Mouse (Mus musculus) right cerebral cortex, postnatal 36 days (tissue): ENCODE data around the gene Zc3h12c.

Experiments used
- DNase-seq, 2 experiments: peaks; one replicate each; pipeline ENCODE4 v3.0.0; 2022; ENCODE audit warnings: low spot score in 2 of 2, mixed read lengths in 1 of 2

Zc3h12c gene

DNA sequence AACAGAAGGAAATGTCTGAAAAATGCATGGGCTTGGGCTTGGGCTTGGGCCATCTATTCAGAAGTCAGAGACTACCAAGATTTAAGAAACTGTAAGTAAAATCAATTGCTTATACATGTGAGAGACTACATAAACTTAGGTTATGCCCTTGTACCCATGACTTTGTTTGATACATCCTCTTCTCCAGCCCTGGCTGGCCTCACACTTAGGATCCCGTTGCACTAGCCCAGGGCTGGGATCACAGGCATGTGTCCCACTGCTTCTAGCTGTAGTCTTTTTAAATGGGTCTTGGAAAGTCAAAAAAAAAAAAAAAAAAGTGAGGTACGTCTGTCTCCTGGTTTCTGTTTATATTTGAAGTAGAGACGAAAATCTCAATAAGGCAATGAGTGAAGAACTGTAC lies 1.3 kb downstream of the Zc3h12c start:
- DNase-seq = no peak

DNA sequence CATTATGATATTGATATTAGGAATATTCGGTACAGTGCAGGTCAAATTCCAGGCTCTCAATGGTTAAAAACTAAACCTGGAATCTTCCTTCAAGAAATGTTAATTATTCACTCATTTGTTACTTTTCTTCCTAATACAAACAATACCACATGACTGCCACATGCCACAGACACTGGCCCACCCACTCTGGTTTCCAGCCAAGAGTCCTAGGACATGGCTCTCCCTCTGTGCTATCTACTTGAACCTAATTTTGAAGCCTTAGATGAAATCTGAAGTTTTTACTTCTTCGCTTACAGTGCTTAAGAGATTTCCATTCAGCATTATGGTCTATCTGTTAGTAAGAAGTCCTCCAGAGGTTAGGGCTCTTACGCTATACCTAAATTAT lies 2.7 kb downstream of the Zc3h12c start:
- DNase-seq = no peak

DNA sequence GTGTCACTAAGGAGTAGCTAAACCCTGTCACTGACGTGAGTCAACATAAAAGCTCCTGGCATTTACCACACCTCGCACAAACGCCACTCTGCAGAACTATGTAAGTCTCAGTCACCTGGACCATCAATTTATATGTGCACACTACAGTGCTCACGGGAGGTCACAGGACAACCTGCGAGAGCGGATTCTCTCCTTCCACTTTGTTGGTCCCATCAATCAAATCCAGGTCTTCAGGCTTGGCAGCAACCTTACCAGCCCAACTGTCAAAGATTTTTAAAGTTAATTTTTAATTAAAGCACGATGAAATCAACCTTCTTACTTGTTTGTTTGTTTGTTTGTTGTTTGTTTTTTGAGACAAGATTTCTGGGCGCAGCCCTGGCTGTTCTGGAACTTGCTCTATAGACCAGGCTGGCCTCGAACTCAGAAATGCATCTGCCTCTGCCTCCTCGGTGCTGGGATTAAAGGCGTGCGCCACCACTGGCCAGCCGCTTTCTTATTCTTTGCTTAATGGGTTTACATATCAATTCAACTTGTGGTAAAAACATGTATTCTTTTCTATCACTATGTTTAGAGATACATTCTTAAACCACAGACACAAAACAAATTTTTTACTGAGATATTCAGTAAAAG lies 3.2 kb downstream of the Zc3h12c start:
- no peak for DNase-seq

DNA sequence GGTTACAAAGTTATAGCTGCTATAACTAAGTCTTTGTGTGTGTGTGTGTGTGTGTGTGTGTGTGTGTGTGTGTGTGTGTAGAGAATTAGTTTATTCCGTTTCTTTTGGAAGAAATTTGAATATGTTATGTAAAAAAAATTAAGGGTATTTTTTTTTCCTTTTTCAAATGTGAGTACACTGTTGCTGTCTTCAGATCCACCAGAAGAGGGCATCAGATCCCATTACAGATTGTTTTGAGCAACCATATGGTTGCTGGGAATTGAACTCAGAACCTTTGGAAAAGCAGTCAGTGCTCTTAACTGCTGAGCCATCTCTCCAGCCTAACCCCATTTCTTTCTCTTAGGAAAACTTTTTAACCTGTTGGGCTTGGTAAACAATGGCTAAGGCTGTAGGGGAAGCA lies 7.9 kb downstream of the Zc3h12c start:
- DNase-seq = no peak

DNA sequence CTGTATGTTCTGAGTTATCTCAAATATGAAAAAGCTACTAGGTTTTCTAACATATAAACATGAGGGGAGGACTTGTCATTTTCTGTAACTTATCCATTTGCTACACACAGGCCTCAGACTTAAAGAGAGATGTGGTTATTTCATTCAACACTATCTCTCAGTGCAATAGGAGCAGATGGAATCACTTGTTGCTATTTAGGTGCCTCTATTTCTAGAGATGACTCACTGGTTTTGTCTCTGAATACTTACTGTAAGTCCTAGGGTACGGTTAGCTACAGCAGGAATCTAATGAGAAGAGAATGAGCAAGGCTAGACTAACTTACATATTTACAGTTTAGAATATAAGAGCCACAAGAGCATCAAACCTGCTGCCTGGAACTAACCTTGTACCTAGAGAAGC lies 9.8 kb downstream of the Zc3h12c start:
- no peak for DNase-seq

DNA sequence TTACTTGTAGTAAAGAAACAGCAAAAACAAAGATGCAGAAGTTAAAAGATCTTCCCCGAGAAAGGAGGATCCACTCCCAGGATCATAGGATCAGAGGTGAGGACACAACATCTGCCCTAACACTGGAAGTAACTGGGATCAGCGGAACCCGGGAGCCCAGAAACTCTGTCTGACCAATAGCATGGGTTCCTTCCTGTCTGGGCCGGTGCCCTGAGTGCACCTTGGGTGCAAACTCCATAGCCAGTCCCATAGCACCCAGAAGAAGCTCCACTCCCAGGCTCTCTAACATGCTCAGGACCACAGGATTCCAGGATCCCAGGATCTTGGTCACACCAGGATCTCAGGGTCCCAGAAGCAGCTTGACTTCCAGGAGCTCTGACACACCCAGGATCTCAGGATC lies 13.0 kb downstream of the Zc3h12c start:
- no peak for DNase-seq

DNA sequence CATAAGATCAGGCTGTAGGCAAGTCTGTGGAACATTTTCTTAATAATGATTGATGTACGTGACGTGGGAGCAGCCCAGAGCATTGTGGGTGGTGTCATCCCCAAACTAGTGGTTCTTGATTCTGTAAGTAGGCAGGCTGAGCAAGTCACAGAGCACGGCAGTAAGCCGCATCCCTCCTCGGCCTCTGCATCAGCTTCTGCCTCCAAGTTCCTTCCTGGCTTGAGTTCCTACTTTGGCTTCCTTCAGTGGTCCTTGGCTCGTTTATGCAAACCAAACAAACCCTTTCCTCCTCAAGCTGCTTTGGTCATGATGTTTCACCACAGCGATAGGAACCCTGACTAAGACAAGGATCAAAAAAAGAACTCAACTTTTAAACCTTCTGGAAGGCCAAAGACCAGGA lies 14.1 kb downstream of the Zc3h12c start:
- DNase-seq = no peak

DNA sequence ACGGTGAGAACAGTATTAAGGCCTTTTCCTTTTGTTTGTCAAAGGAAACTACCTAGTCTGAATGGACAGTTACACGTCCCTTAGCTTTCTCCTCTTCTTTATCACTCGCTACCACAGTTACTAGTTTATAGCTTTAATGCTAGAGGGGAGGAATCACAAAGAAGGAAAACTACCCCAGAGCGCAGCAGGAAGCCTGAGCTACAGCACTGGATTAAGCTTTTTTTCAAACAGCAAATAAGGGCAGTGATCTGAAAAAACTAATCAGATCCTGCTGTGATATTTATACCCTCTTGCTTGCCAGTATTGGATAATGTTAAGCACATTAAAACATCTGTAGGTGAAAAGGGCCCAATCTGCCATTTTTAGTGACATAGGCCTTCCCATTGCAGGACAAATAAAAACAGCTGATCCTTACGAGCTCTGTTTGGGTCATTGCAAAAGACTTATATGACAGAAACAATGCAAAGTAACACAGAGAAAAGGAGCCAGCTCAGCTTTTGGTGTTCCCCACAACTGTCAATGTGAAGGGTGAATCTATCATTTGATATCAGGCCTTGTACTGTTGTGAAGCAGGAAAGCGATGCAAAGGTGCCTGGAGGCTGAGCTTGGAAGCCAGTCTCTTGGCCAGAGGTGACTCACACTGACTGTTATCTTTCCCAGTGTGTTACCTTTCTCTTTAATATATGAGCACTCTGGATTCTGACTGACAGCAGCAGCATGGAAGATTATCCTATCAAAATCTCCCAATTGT lies 16.1 kb downstream of the Zc3h12c start:
- DNase-seq = no peak

DNA sequence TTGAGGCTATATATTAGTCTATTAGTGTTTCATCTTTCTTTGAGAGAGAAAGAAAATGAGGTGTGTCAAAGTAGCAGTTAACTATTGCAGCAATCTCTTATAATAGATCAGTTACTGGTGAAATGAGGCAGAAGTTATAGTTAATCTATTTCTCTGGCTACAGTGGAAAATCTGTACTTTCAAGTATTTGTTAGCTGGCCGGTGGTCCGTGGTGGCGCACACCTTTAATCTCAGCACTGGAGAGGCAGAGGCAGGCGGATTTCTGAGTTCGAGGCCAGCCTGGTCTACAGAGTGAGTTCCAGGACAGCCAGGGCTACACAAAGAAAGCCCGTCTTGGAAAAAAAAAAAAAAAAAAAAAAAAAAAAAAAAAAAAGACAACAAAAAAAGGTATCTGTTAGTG lies 18.6 kb downstream of the Zc3h12c start:
- DNase-seq = no peak

DNA sequence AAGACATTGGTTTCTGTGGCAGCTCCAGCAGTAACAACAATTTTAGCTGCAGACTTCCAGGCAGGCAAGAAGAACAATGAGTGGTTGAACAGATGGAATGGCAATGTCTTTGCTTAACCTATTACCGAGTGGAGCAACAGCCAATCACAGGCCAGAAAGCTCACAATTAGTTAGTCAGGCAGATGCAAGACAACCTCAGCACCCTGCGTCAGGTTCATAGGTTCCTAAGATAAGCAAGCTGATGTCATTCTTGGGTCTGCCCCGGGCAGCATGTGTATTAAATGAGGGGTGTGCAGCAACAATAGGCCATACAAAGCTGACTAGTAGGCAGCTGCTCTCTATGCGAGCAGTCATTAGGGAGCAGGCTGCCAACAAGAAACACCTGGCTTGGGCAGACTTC lies 19.1 kb downstream of the Zc3h12c start:
- DNase-seq = no peak

DNA sequence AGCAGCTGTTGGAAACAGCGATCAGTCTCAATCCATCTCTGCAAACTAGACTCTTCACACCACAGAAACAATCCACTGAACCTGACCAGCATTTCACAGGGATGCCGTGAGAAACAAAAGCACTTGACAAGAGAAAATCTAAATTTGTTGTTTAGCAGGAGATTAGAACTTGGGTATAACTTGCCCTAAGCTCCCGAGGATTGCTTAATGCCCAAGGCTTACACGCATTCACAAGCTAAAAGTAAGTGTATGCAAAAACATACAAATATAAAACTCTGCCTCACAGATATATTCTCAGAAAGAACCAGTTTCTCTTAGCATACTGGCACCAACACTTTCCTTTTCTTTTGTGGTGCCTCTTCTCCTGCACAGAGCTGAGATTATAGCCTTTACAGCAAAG lies 19.5 kb downstream of the Zc3h12c start:
- no peak for DNase-seq

DNA sequence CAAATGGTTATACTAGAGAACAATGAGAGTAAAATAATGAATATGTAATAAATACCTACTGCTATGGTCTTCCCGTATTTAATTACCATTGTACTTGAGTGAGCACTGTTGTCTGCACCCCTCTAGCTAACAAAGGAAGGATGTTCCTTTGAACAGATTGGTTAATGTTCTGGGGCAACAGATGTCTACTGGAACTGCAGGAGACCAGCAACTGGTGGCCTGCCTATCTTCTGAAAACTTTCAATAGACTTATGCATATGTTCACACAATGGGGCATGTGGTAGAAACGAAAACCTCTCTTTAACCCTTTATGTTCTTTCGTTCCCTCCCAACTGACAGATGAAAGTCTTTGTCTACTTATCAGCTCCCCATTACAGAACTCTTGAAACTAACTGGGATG lies 20.1 kb downstream of the Zc3h12c start:
- DNase-seq = no peak

DNA sequence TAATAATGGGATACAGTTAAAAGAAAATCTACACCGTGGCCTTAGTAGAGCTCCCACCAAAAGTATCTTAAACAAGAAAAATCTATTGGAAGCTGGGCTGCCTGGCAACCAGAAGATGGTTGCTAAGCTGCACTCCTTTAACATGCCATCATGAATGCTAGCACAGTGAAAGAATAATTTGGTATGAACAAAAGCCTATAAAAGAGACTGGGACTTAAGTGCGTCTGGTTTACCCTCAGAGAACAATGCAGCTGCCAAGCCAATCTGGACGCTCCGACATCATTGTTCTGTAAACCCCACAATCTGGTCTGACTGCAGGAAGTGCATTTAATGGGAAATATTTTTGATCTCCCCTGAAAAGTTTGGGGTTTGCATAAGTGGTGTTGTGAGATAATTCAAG lies 22.1 kb downstream of the Zc3h12c start:
- no peak for DNase-seq

DNA sequence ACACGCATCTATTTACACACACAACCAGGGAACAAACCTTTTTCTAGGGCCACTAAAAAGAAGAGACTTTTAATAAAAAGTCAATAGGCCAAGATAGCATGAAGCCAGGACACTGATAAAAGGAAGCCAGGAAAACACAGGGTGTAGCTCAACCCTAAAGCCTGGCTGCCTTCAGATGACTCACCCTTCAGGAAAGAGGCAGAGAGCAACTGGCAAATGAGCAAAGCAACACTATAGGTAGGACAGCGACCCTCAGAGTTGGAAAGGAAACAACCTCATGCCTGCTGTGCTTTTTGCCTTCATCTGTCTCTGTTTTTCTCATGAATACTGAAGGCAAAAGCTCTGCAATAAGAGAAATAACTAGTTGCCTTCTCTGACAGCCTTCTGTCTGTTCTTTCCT lies 35.6 kb downstream of the Zc3h12c start:
- no peak for DNase-seq

DNA sequence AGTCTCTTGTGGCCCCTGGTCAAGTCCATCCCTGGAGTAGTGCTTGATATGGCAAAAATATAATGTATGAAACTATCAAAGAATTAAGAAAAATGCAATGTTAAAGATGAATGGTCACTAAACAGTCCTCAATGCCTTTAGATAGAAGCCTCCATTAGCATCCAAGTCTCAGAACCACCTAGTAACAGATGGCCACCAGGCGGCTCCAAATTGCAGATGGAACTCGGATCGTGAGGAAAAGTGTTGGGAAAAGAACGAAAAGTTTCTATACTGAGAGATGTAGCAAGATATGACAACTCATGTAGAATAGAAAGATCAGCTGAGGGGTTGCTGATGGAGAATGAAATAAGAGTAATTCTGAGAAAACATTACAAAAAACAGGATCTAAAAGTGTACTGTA lies 38.0 kb downstream of the Zc3h12c start:
- no peak for DNase-seq

DNA sequence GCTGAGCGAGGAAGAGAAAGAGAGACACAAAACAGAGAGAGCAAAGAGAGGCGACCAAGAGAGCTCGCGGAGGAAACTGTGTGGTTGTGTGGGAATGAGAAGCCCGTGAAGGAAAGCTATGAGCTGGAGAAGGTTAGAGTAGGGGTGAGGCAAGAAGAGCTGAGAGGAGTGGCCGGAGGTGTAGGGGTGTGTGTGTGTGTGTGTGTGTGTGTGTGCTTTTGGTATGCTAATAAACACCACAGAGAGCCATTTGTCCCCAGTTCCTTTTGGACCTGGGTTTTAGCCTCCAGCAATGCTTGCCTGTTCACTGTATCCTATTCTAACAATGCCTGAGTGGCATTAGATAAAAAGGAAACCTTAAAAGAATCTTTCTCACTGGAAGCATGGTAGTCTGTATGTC lies 43.1 kb downstream of the Zc3h12c start:
- no peak for DNase-seq

DNA sequence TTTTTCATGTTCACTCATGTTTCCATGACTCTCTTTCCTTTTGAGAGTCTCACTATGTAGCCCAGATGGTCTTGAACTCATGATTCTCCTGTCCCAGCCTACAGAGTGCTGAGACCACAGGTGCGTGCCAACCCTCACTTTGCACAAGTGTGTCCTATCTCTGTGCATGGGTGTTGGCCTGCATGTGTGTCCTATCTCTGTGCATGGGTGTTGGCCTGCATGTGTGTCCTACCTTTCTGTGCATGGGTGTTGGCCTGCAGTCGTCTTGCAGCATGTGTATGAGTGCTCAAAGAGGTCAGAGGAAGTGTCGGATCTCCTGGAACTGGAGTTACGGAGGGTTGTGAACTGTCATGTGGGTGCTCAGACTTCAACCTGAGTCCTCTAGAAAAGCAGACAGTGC lies 49.2 kb downstream of the Zc3h12c start:
- no peak for DNase-seq

DNA sequence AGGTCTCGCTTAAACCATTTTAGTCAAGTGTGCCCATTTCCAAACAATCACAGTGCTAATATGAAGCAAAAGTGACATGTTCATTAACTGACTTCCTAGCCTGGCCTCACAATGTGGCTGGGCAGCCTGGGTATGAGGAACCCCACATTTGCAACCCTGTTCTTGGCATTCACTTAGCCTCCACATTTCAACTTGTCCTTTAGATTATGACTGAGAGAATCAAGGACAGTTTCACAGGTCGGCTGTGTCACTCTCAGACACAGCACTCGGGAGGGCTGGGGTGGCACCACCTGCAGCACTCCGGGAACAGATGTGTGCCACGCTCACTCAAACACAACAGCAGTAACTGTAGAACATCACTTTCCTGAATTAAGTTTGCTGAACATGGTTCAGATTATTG lies 55.3 kb downstream of the Zc3h12c start:
- DNase-seq = no peak

DNA sequence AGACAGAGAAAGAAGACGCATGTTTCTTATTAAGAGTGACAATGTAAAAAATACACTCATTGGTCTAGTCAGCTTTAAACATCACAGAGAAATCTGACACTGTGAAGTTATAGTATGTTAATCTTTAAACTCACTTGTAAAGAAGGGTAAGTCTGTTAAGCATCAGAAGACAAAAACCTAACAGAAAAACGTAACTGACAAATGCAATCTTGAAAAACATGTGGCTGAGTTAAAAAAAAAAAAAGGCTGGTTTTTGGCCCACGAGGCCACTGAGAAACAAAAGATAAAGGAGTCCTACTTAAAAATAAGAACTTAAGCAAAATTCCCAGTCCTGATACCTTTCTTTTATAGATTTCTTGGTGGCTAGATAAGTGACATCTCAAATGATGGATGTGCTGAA lies 57.6 kb downstream of the Zc3h12c start:
- DNase-seq = no peak

DNA sequence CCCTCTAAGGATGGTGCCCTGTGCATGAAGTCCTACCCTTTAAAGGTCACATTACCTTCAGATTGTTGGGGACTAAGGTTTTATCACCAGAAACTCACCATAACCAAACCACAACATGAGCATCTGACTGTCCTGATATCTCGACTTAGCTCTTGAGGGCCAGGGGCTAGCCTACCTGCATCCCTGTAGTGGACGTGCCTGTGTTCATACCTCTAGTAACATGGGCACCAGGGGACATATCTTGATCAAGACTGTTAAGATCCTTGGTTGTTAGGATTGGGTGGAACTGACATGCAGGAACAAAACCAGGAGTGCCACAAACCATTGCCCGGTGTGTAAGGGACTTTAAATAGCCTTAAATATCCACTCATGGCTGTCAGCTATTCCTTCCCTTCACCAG lies 61.2 kb downstream of the Zc3h12c start:
- DNase-seq = no peak

DNA sequence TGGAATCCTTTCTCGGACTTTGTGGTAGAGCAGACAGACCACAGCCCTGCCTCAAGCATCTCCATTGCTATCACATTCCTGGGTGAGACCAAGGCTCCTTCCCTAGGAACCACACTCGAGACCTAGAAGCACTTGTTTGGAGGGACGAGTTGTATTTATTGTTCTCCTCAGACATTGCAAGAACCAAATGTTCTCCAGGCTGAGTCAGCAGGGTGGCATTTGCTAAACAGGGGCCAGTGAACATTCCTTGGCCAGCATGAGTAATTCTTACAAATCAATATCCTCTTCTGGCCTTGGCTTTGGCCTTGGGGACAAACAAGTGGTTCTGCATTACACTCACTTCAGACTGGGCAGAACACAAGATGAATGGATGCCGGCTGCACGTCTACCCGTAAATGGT lies 62.9 kb downstream of the Zc3h12c start:
- no peak for DNase-seq

DNA sequence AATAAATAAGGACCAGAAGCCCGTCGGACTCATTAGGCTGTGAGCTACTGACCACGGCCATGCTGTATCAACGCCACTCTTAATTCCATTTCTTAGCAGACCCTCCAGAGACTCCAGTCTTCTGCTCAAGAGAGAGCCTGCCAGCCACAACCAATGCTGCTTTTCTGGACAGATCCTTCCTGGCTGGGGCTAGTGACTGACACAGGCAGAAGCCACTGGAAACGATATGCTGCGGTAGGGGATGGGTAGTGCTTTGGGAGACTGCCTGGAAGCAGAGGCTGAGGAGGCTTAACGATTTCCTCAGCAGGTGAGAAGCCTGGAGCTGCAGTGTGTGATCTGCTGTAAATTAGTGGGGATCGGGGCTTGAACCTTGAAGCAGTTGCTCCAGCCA lies 64.2 kb downstream of the Zc3h12c start:
- DNase-seq = no peak

DNA sequence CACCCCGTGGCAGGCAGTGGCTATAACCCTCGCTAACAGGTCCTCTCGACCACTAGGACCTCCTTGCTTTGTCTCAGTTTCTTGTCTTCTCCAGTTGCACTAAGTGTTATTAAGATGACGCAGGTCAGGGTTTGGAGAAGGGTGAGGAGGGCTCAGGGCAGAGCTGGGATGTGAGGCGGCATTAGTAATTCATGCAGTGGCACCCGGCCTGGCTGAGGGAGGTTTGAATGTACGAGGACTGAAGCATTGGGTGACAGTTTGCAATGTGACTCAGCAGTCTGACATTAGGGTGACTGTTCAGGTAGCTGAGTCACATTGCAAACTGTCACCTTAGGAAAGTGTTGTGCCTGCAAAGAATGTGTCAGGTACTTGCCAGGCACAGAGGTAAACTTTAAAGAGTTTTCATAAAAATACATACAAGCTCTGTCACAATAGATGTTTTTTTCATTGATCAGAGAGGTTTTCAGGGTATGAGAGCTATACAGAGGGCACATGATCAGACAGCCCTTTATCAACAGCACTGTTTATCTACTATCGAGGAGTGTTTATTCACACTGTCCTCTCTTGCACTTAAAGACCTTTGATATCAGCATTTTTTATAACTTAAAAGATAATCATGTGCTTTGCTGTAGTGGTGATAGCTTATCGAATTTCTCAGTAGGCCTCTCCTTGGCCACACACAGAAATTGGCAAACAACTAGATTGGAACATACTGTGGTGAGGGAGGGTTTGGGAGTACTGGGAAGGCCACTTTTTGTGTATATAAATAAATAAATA lies 64.7 kb downstream of the Zc3h12c start:
- DNase-seq = no peak
